Mouse (Mus musculus) liver, adult 2 months (tissue): ENCODE data around the gene Tet1. TPM values are rescaled to one million over a fixed set of nuclear protein-coding genes. Genes with fewer than 3 reads are reported as not detected.

Experiments
- DNase-seq: peaks from one replicate; pipeline ENCODE4 v3.0.0-alpha.2; 2011; ENCODE audit warnings: low read depth, low spot score; ENCODE audit errors: extremely low read depth
- H3K27ac ChIP-seq: fragments of 200-500 bp; replicated peaks from 2 replicates; pipeline ENCODE4 v1.5.1; 2012; ENCODE audit warnings: low read depth, mild to moderate bottlenecking, control low read depth, inconsistent platforms, low read length; ENCODE audit not compliant: insufficient read depth
- H3K27me3 ChIP-seq: fragments of 200-500 bp; 2 replicates; pipeline ENCODE4 v1.6.1; 2012; ENCODE audit warnings: mild to moderate bottlenecking, moderate library complexity, low read length, inconsistent platforms; ENCODE audit not compliant: control insufficient read depth, insufficient read depth
- H3K36me3 ChIP-seq: fragments of 200-500 bp; 2 replicates; pipeline ENCODE4 v1.6.1; 2012; ENCODE audit warnings: low read length, inconsistent platforms; ENCODE audit not compliant: control insufficient read depth, insufficient read depth
- H3K4me1 ChIP-seq: fragments of 200-500 bp; 2 replicates; pipeline ENCODE4 v1.6.1; 2011; ENCODE audit warnings: low read length; ENCODE audit not compliant: control insufficient read depth, insufficient read depth
- H3K4me3 ChIP-seq: fragments of 200-500 bp; 2 replicates; pipeline ENCODE4 v1.5.1; 2011; ENCODE audit warnings: low read depth, mild to moderate bottlenecking, control low read depth, low read length, moderate library complexity; ENCODE audit not compliant: insufficient read depth
- H3K79me2 ChIP-seq: fragments of 200-500 bp; 2 replicates; pipeline ENCODE4 v1.6.1; 2012; ENCODE audit warnings: inconsistent platforms, mild to moderate bottlenecking, low read length, moderate library complexity; ENCODE audit not compliant: control insufficient read depth, insufficient read depth
- H3K9ac ChIP-seq: fragments of 200-500 bp; 2 replicates; pipeline ENCODE4 v1.6.1; 2012; ENCODE audit warnings: low read depth, mild to moderate bottlenecking, control low read depth, inconsistent platforms, low read length
- CTCF ChIP-seq: fragments of 200-500 bp; IDR thresholded peaks from 2 replicates; pipeline ENCODE4 v1.5.1; 2011; ENCODE audit warnings: low read depth, low read length, control low read depth
- POLR2A ChIP-seq: fragments of 200-500 bp; IDR thresholded peaks from 2 replicates; pipeline ENCODE4 v1.6.1; 2011; ENCODE audit warnings: low read length, control low read depth; ENCODE audit not compliant: insufficient read depth; ENCODE audit errors: extremely low read depth
- WGBS: fragments of 180-500 bp; shearing (Covaris S2); methylation state at CpG from one replicate; pipeline ENCODE4 v1.1.7; 2018; 5-methylcytosine and 5-hydroxymethylcytosine counted together
- polyA plus RNA-seq: library from polyadenylated mRNA; depleted of rRNA; stranded (reverse); fragments of >200 nt; gene quantifications from 2 replicates; pipeline ENCODE4 v1.2.3, GENCODE M21; 2012
- total RNA-seq: library from RNA; depleted of rRNA; stranded (reverse); fragments of >200 nt; gene quantifications from 2 replicates; pipeline ENCODE4 v1.2.3, GENCODE M21; 2014

The Tet1 gene
- total and polyA plus RNA-seq, 2 experiments = 0.05 to 0.18 TPM

GRCm38 (mm10) chr10:62883933-62884372 is 24.8 kb downstream of the Tet1 start:
- 58% methylated on average over 9 of the region's 9 CpGs for WGBS
- H3K79me2 ChIP-seq = no peaks in the 10 kb centered on the region
- H3K9ac ChIP-seq = no peak overlapping the region
- H3K4me1 ChIP-seq = peaks cover 3% of the 10 kb centered on the region; the same call in 1 of the 2 replicates
- DNase-seq = no peak
- TF ChIP-seq POLR2A = no peak
- no peak for TF ChIP-seq CTCF
- no peaks in the 10 kb centered on the region for H3K27me3 ChIP-seq
- no peaks in the 10 kb centered on the region for H3K36me3 ChIP-seq
- H3K27ac ChIP-seq = no peak overlapping the region
- no peak overlapping the region for H3K4me3 ChIP-seq

- no peaks in the 10 kb centered on the region for H3K36me3 ChIP-seq
- no peaks in the 10 kb centered on the region; the same call in 1 of the 2 replicates for H3K4me1 ChIP-seq
- DNase-seq = no peak
- H3K9ac ChIP-seq = no peak overlapping the region
- H3K27me3 ChIP-seq = no peaks in the 10 kb centered on the region
- TF ChIP-seq POLR2A (no peak), CTCF (no peak)
- H3K79me2 ChIP-seq = no peaks in the 10 kb centered on the region
- WGBS = 47% methylated on average over 5 of the region's 5 CpGs
- no peak overlapping the region for H3K4me3 ChIP-seq
- no peak overlapping the region for H3K27ac ChIP-seq
Measured at GRCm38 (mm10) chr10:62881211-62881610, 27.6 kb downstream of the Tet1 start.

GRCm38 (mm10) chr10:62878056-62878455 is 30.7 kb downstream of the Tet1 start:
- H3K36me3 ChIP-seq = no peaks in the 10 kb centered on the region
- no peak overlapping the region for H3K9ac ChIP-seq
- WGBS = 91% methylated on average over 13 of the region's 13 CpGs
- no peaks in the 10 kb centered on the region for H3K4me1 ChIP-seq
- no peak overlapping the region for H3K4me3 ChIP-seq
- no peak for DNase-seq
- H3K27ac ChIP-seq = no peak overlapping the region
- TF ChIP-seq POLR2A (no peak), CTCF (no peak)
- no peaks in the 10 kb centered on the region for H3K27me3 ChIP-seq
- H3K79me2 ChIP-seq = no peaks in the 10 kb centered on the region

- no peaks in the 10 kb centered on the region for H3K4me1 ChIP-seq
- H3K79me2 ChIP-seq = no peaks in the 10 kb centered on the region
- H3K27me3 ChIP-seq = no peaks in the 10 kb centered on the region
- WGBS = 89% methylated on average over 4 of the region's 4 CpGs
- TF ChIP-seq POLR2A (no peak), CTCF (no peak)
- no peak overlapping the region for H3K9ac ChIP-seq
- no peak overlapping the region for H3K4me3 ChIP-seq
- H3K36me3 ChIP-seq = no peaks in the 10 kb centered on the region
- no peak overlapping the region for H3K27ac ChIP-seq
- no peak for DNase-seq
Measured at GRCm38 (mm10) chr10:62875565-62875964, 33.2 kb downstream of the Tet1 start.

- no peaks in the 10 kb centered on the region for H3K4me1 ChIP-seq
- H3K27ac ChIP-seq = no peak overlapping the region
- no peak overlapping the region for H3K4me3 ChIP-seq
- WGBS = 82% methylated on average over 4 of the region's 4 CpGs
- H3K79me2 ChIP-seq = no peaks in the 10 kb centered on the region
- TF ChIP-seq POLR2A (no peak), CTCF (no peak)
- H3K27me3 ChIP-seq = no peaks in the 10 kb centered on the region
- H3K9ac ChIP-seq = no peak overlapping the region
- H3K36me3 ChIP-seq = no peaks in the 10 kb centered on the region
- no peak for DNase-seq
Measured at GRCm38 (mm10) chr10:62874828-62875227, 34.0 kb downstream of the Tet1 start.

- H3K79me2 ChIP-seq = no peaks in the 10 kb centered on the region
- TF ChIP-seq CTCF = no peak
- TF ChIP-seq POLR2A = no peak
- no peaks in the 10 kb centered on the region for H3K36me3 ChIP-seq
- DNase-seq = no peak
- no peak overlapping the region for H3K9ac ChIP-seq
- 65% methylated on average over 11 of the region's 11 CpGs for WGBS
- no peaks in the 10 kb centered on the region for H3K27me3 ChIP-seq
- no peak overlapping the region for H3K4me3 ChIP-seq
- H3K27ac ChIP-seq = no peak overlapping the region
- H3K4me1 ChIP-seq = 0 out of 2 replicates have a peak, but pooled peaks cover 2% of the 10 kb centered on the region
Measured at GRCm38 (mm10) chr10:62866035-62866791, 42.6 kb downstream of the Tet1 start.
